Mouse (Mus musculus) forebrain, embryonic 11.5 days (tissue): Measurements from ENCODE around the gene Slc2a3. TPM values are rescaled to one million over a fixed set of nuclear protein-coding genes. Genes with fewer than 3 reads are reported as not detected.
"Not testable (repeated sequence)": the region's sequence is repeated elsewhere in the genome, so short reads cannot be mapped to it uniquely, and the experiment has no call there.

Experiments used
- ATAC-seq: fragments of 200-750 bp; cut with Nextera tagmentation; replicated peaks from 2 replicates; pipeline ENCODE4 v1.8.0; 2017; ENCODE audit warnings: moderate TSS enrichment; ENCODE audit not compliant: low FRiP score
- DNase-seq: peaks from one replicate; pipeline ENCODE4 v3.0.0-alpha.2; 2017; ENCODE audit warnings: low spot score
- H3K27ac ChIP-seq: fragments of 300-500 bp; sonication (generic); 2 replicates; pipeline ENCODE4 v1.5.1; 2014; ENCODE audit warnings: low read depth, low read length
- H3K27me3 ChIP-seq: fragments of 300-500 bp; sonication (generic); 2 replicates; pipeline ENCODE4 v1.6.1; 2014; ENCODE audit warnings: mild to moderate bottlenecking, low read length, mixed read lengths; ENCODE audit not compliant: control insufficient read depth, insufficient read depth
- H3K36me3 ChIP-seq: fragments of 300-500 bp; sonication (generic); 2 replicates; pipeline ENCODE4 v1.6.1; 2014; ENCODE audit warnings: mild to moderate bottlenecking, low read length, moderate library complexity, mixed read lengths; ENCODE audit not compliant: control insufficient read depth, insufficient read depth
- H3K4me1 ChIP-seq: fragments of 300-500 bp; sonication (generic); replicated peaks from 2 replicates; pipeline ENCODE4 v1.6.1; 2014; ENCODE audit warnings: low read length, mixed read lengths; ENCODE audit not compliant: control insufficient read depth, insufficient read depth
- H3K4me2 ChIP-seq: fragments of 300-500 bp; sonication (generic); 2 replicates; pipeline ENCODE4 v1.6.1; 2014; ENCODE audit warnings: low read depth, mild to moderate bottlenecking, low read length, moderate library complexity, mixed read lengths; ENCODE audit not compliant: severe bottlenecking
- H3K4me3 ChIP-seq: fragments of 300-500 bp; sonication (generic); 2 replicates; pipeline ENCODE4 v1.5.1; 2014; ENCODE audit warnings: low read depth, low read length
- H3K9ac ChIP-seq: fragments of 300-500 bp; sonication (generic); 2 replicates; pipeline ENCODE4 v1.6.1; 2014; ENCODE audit warnings: low read length
- H3K9me3 ChIP-seq: fragments of 300-500 bp; sonication (generic); 2 replicates; pipeline ENCODE4 v1.6.1; 2016; ENCODE audit warnings: low read length, mixed read lengths; ENCODE audit not compliant: control insufficient read depth
- WGBS: fragments of 180-500 bp; shearing (Covaris S2); extraction: QIAGEN DNeasy Blood & Tissue Kit; methylation state at CpG from one replicate; pipeline ENCODE4 v1.1.7; 2014; 5-methylcytosine and 5-hydroxymethylcytosine counted together
- polyA plus RNA-seq: library from polyadenylated mRNA; unstranded; fragments of >200 nt; fragmentation: Nextera tagmentation; extraction: Ambion mirVana; gene quantifications from 2 replicates; pipeline ENCODE4 v1.2.1, GENCODE M21; 2014

Gene Slc2a3
- polyA plus RNA-seq, 1 experiment from 2014 or later, result 30.3 TPM

- Histone ChIP-seq H3K9ac (no peak overlapping the region), H3K4me1 (peaks cover 4% of the 10 kb centered on the region; the same call in 1 of the 2 replicates), H3K4me3 (no peak overlapping the region), H3K9me3 (no peaks in the 10 kb centered on the region), H3K36me3 (no peaks in the 10 kb centered on the region), H3K27me3 (no peaks in the 10 kb centered on the region), H3K27ac (no peak overlapping the region), H3K4me2 (no peak overlapping the region)
- DNase-seq (no peak), ATAC-seq (no peak)
- WGBS, result 61% methylated on average over 7 of the region's 7 CpGs
Observed at GRCm38 (mm10) chr6:122714707-122715365, 86.6 kb downstream of the Slc2a3 start.

- ATAC-seq, H3K36me3 ChIP-seq: not testable (repeated sequence)
Observed at GRCm38 (mm10) chr6:122713116-122713515, 88.3 kb downstream of the Slc2a3 start.

GRCm38 (mm10) chr6:122711455-122711854, 90.0 kb downstream of the Slc2a3 start:
- 83% methylated on average over 2 of the region's 2 CpGs for WGBS
- Histone ChIP-seq H3K9me3 (no peaks in the 10 kb centered on the region), H3K36me3 (no peaks in the 10 kb centered on the region), H3K27me3 (no peaks in the 10 kb centered on the region; the same call in 1 of the 2 replicates), H3K27ac (no peak overlapping the region), H3K4me1 (peaks cover 4% of the 10 kb centered on the region; the same call in 1 of the 2 replicates), H3K4me3 (no peak overlapping the region), H3K9ac (no peak overlapping the region), H3K4me2 (no peak overlapping the region)
- DNase-seq (no peak), ATAC-seq (no peak)

More at GRCm38 (mm10) chr6:122713116-122713515, 88.3 kb downstream of the Slc2a3 start:
- H3K4me3 ChIP-seq, H3K27me3 ChIP-seq, H3K4me2 ChIP-seq, H3K9ac ChIP-seq, DNase-seq, H3K27ac ChIP-seq, H3K9me3 ChIP-seq, H3K4me1 ChIP-seq: not testable (repeated sequence)
- WGBS, result 94% methylated on average over 7 of the region's 7 CpGs

GRCm38 (mm10) chr6:122708826-122709225, 92.6 kb downstream of the Slc2a3 start:
- 79% methylated on average over 4 of the region's 4 CpGs for WGBS
- H3K4me2 ChIP-seq, result no peak overlapping the region
- H3K36me3 ChIP-seq, result no peaks in the 10 kb centered on the region
- H3K27me3 ChIP-seq, result no peaks in the 10 kb centered on the region; the same call in 1 of the 2 replicates
- H3K27ac ChIP-seq, result no peak overlapping the region
- no peak overlapping the region for H3K9ac ChIP-seq
- ATAC-seq (no peak), DNase-seq (no peak)
- H3K4me3 ChIP-seq, result no peak overlapping the region
- no peaks in the 10 kb centered on the region for H3K4me1 ChIP-seq
- no peaks in the 10 kb centered on the region for H3K9me3 ChIP-seq

GRCm38 (mm10) chr6:122707036-122707800, 94.2 kb downstream of the Slc2a3 start, which contains the start of gene Nanog:
Gene Nanog, plus strand, starts transcription at chr6:122707489.
- no peak for DNase-seq
- ATAC-seq, result no peak
- 18% methylated on average over 12 of the region's 12 CpGs for WGBS

GRCm38 (mm10) chr6:122706337-122706840, 95.1 kb downstream of the Slc2a3 start:
- no peaks in the 10 kb centered on the region for H3K36me3 ChIP-seq
- no peak overlapping the region for H3K27ac ChIP-seq
- no peak overlapping the region for H3K4me2 ChIP-seq
- H3K4me1 ChIP-seq, result no peaks in the 10 kb centered on the region
- ATAC-seq, result no peak
- WGBS, result 65% methylated on average over 12 of the region's 12 CpGs
- H3K4me3 ChIP-seq, result no peak overlapping the region
- no peak overlapping the region for H3K9ac ChIP-seq
- no peaks in the 10 kb centered on the region; the same call in 1 of the 2 replicates for H3K27me3 ChIP-seq
- H3K9me3 ChIP-seq, result no peaks in the 10 kb centered on the region
- DNase-seq, result no peak

More at GRCm38 (mm10) chr6:122707036-122707800, 94.2 kb downstream of the Slc2a3 start, which contains the start of gene Nanog:
- no peaks in the 10 kb centered on the region; the same call in 1 of the 2 replicates for H3K27me3 ChIP-seq
- no peaks in the 10 kb centered on the region for H3K4me1 ChIP-seq
- no peak within 1 kb of the TSS for H3K4me3 ChIP-seq
- H3K9ac ChIP-seq, result no peak within 1 kb of the TSS
- H3K36me3 ChIP-seq, result no peaks in the 10 kb centered on the region
- no peak within 1 kb of the TSS for H3K4me2 ChIP-seq
- H3K27ac ChIP-seq, result no peak within 1 kb of the TSS
- H3K9me3 ChIP-seq, result no peaks in the 10 kb centered on the region

- Histone ChIP-seq H3K27ac (no peak overlapping the region), H3K36me3 (no peaks in the 10 kb centered on the region), H3K9ac (no peak overlapping the region), H3K27me3 (no peaks in the 10 kb centered on the region; the same call in 1 of the 2 replicates), H3K9me3 (no peaks in the 10 kb centered on the region), H3K4me2 (no peak overlapping the region), H3K4me1 (no peaks in the 10 kb centered on the region), H3K4me3 (no peak overlapping the region)
- no peak for DNase-seq
- ATAC-seq, result no peak
- 14% methylated on average over 1 of the region's 1 CpGs for WGBS
Observed at GRCm38 (mm10) chr6:122703706-122704105, 97.7 kb downstream of the Slc2a3 start.

GRCm38 (mm10) chr6:122703251-122703650, 98.2 kb downstream of the Slc2a3 start:
- Histone ChIP-seq H3K27me3 (no peaks in the 10 kb centered on the region; the same call in 1 of the 2 replicates), H3K4me3 (no peak overlapping the region), H3K4me2 (no peak overlapping the region), H3K27ac (no peak overlapping the region), H3K9me3 (no peaks in the 10 kb centered on the region), H3K4me1 (no peaks in the 10 kb centered on the region), H3K9ac (no peak overlapping the region), H3K36me3 (no peaks in the 10 kb centered on the region)
- DNase-seq, result no peak
- WGBS, result 19% methylated on average over 5 of the region's 6 CpGs
- ATAC-seq, result no peak
